Mouse (Mus musculus) bone marrow, adult 2 months (tissue): ENCODE results near the gene Nrap.

ENCODE experiments used
- CTCF ChIP-seq: fragments of 200-500 bp; IDR thresholded peaks from 2 replicates; pipeline ENCODE4 v1.5.1; 2011; ENCODE audit warnings: low read length, control low read depth; ENCODE audit not compliant: control insufficient read depth, insufficient read depth
- POLR2A ChIP-seq: fragments of 200-500 bp; IDR thresholded peaks from 2 replicates; pipeline ENCODE4 v1.6.1; 2011; ENCODE audit warnings: low read depth, mild to moderate bottlenecking, control low read depth, low read length, borderline replicate concordance; ENCODE audit not compliant: control insufficient read depth

DNA sequence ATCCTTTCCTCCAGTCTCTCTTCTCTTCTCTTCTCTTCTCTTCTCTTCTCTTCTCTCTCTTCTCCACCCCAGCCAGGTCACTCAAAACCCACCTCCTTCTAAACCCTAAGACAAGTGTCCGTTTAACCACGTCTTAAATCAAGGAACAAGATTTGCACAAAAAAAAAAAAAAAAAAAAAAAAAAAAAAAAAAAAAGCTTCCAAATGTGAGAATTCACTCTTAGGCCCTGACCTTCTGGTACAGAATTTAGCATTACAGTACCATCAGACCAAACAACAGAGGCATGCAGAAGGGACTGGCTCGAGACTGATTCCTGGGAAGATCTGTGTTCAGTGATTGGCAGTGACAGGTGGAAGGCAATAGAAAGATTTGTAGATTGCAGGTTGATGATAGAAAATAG is 30.5 kb upstream of the Nrap start:
- TF ChIP-seq CTCF (no peak), POLR2A (no peak)
